Mouse (Mus musculus) lung, embryonic 15.5 days (tissue): Measurements from ENCODE around the gene Spag6l. TPM values are rescaled to one million over a fixed set of nuclear protein-coding genes. Genes with fewer than 3 reads are reported as not detected.
"Not testable (repeated sequence)": the region's sequence is repeated elsewhere in the genome, so short reads cannot be mapped to it uniquely, and the experiment has no call there.

Experiments used
- ATAC-seq: fragments of 200-750 bp; cut with Nextera tagmentation; 2 replicates; pipeline ENCODE4 v1.8.0; 2017; ENCODE audit warnings: moderate number of reproducible peaks, borderline replicate concordance; ENCODE audit not compliant: low FRiP score, low TSS enrichment; ENCODE audit errors: extremely low read depth
- H3K27ac ChIP-seq: fragments of 300-500 bp; sonication (generic); 2 replicates; pipeline ENCODE4 v1.5.1; 2015; ENCODE audit warnings: moderate library complexity, mild to moderate bottlenecking, inconsistent platforms
- H3K27me3 ChIP-seq: fragments of 300-500 bp; sonication (generic); 2 replicates; pipeline ENCODE4 v1.6.1; 2015; ENCODE audit warnings: inconsistent platforms
- H3K36me3 ChIP-seq: fragments of 300-500 bp; sonication (generic); 2 replicates; pipeline ENCODE4 v1.6.1; 2015; ENCODE audit warnings: inconsistent platforms
- H3K4me1 ChIP-seq: fragments of 300-500 bp; sonication (generic); 2 replicates; pipeline ENCODE4 v1.6.1; 2015; ENCODE audit warnings: inconsistent platforms
- H3K4me2 ChIP-seq: fragments of 300-500 bp; sonication (generic); 2 replicates; pipeline ENCODE4 v1.6.1; 2015; ENCODE audit warnings: inconsistent platforms, mild to moderate bottlenecking, moderate library complexity
- H3K4me3 ChIP-seq: fragments of 300-500 bp; sonication (generic); 2 replicates; pipeline ENCODE4 v1.5.1; 2015; ENCODE audit warnings: mild to moderate bottlenecking, inconsistent platforms
- H3K9ac ChIP-seq: fragments of 300-500 bp; sonication (generic); 2 replicates; pipeline ENCODE4 v1.6.1; 2015; ENCODE audit warnings: inconsistent platforms
- H3K9me3 ChIP-seq: fragments of 300-500 bp; sonication (generic); 2 replicates; pipeline ENCODE4 v1.6.1; 2016; ENCODE audit warnings: inconsistent platforms
- WGBS: fragments of 180-500 bp; shearing (Covaris S2); methylation state at CpG from one replicate; pipeline ENCODE4 v1.1.7; 2015; 5-methylcytosine and 5-hydroxymethylcytosine counted together
- polyA plus RNA-seq: library from polyadenylated mRNA; unstranded; fragments of >200 nt; fragmentation: Nextera tagmentation; extraction: Ambion mirVana; gene quantifications from 2 replicates; pipeline ENCODE4 v1.2.1, GENCODE M21; 2015

The Spag6l gene
- 3.6 and 4.9 TPM in 2 replicates for polyA plus RNA-seq

- Histone ChIP-seq H3K4me2 (peak within 1 kb of the TSS; percentile 68), H3K4me3 (peak within 1 kb of the TSS; percentile 33), H3K27ac (no peak within 1 kb of the TSS), H3K4me1 (no peaks in the 10 kb centered on the region), H3K36me3 (no peaks in the 10 kb centered on the region), H3K9ac (0 out of 2 replicates have a peak within 1 kb of the TSS, but pooled peaks have one; percentile 24), H3K27me3 (no peaks in the 10 kb centered on the region), H3K9me3 (no peaks in the 10 kb centered on the region)
- WGBS: 7% methylated on average over 33 of the region's 33 CpGs
- peak; percentile 55; the same call in 1 of the 2 replicates for ATAC-seq
Observed at GRCm38 (mm10) chr16:16828757-16829615, at the start of gene Spag6l. Spag6l (minus strand) TSS chr16:16829456.

GRCm38 (mm10) chr16:16879025-16879424 is 49.8 kb upstream of the Spag6l start:
- Histone ChIP-seq H3K27ac (no peak overlapping the region), H3K4me1 (no peaks in the 10 kb centered on the region), H3K36me3 (peaks cover 86% of the 10 kb centered on the region), H3K4me3 (no peak overlapping the region), H3K4me2 (no peak overlapping the region), H3K9ac (no peak overlapping the region), H3K9me3 (no peaks in the 10 kb centered on the region), H3K27me3 (no peaks in the 10 kb centered on the region)
- 86% methylated on average over 5 of the region's 5 CpGs for WGBS
- no peak for ATAC-seq

GRCm38 (mm10) chr16:16870617-16871331 is 41.5 kb upstream of the Spag6l start, which contains the start of the genes Top3b and Vpreb1:
Top3b (plus strand) TSS chr16:16870736.
Vpreb1 (minus strand) TSS chr16:16870843.
- H3K9me3 ChIP-seq: no peaks in the 10 kb centered on the region
- peaks cover 7% of the 10 kb centered on the region for H3K36me3 ChIP-seq
- H3K4me3 ChIP-seq: peak within 1 kb of the TSS; percentile 68
- H3K9ac ChIP-seq: peak within 1 kb of the TSS; percentile 90
- H3K27me3 ChIP-seq: no peaks in the 10 kb centered on the region
- peak within 1 kb of the TSS; percentile 96 for H3K27ac ChIP-seq
- WGBS: under 1% methylated on average over 48 of the region's 49 CpGs
- H3K4me1 ChIP-seq: peaks cover 16% of the 10 kb centered on the region
- peak; percentile 96 for ATAC-seq
- peak within 1 kb of the TSS; percentile 61 for H3K4me2 ChIP-seq

GRCm38 (mm10) chr16:16870241-16870616 is 41.0 kb upstream of the Spag6l start:
- ATAC-seq: no peak
- H3K9me3 ChIP-seq: no peaks in the 10 kb centered on the region
- WGBS: 35% methylated on average over 7 of the region's 7 CpGs
- H3K4me1 ChIP-seq: peaks cover 16% of the 10 kb centered on the region
- H3K27me3 ChIP-seq: no peaks in the 10 kb centered on the region
- peaks cover 4% of the 10 kb centered on the region; the same call in 1 of the 2 replicates for H3K36me3 ChIP-seq
- H3K4me3 ChIP-seq: peak overlapping the region; percentile 68
- peak overlapping the region; percentile 61 for H3K4me2 ChIP-seq
- H3K27ac ChIP-seq: peak overlapping the region; percentile 96
- peak overlapping the region; percentile 90 for H3K9ac ChIP-seq

- no peak overlapping the region for H3K4me3 ChIP-seq
- peak overlapping the region; percentile 63; the same call in 1 of the 2 replicates for H3K27ac ChIP-seq
- H3K9me3 ChIP-seq: no peaks in the 10 kb centered on the region
- WGBS: 26% methylated on average over 4 of the region's 5 CpGs
- H3K4me1 ChIP-seq: 0 out of 2 replicates have a peak, but pooled peaks cover 3% of the 10 kb centered on the region
- no peak overlapping the region for H3K9ac ChIP-seq
- H3K27me3 ChIP-seq: no peaks in the 10 kb centered on the region
- no peak for ATAC-seq
- no peaks in the 10 kb centered on the region for H3K36me3 ChIP-seq
- H3K4me2 ChIP-seq: no peak overlapping the region
Observed at GRCm38 (mm10) chr16:16865696-16866561, 36.7 kb upstream of the Spag6l start.

GRCm38 (mm10) chr16:16865217-16865616 is 36.0 kb upstream of the Spag6l start:
- Histone ChIP-seq H3K4me2 (no peak overlapping the region), H3K9me3 (no peaks in the 10 kb centered on the region), H3K27me3 (no peaks in the 10 kb centered on the region), H3K36me3 (no peaks in the 10 kb centered on the region), H3K4me1 (0 out of 2 replicates have a peak, but pooled peaks cover 2% of the 10 kb centered on the region), H3K27ac (no peak overlapping the region), H3K4me3 (no peak overlapping the region), H3K9ac (no peak overlapping the region)
- no peak for ATAC-seq

GRCm38 (mm10) chr16:16863978-16864377 is 34.7 kb upstream of the Spag6l start, which contains the start of gene Igll1:
Igll1 (minus strand) TSS chr16:16863985.
- Histone ChIP-seq H3K9me3 (no peaks in the 10 kb centered on the region), H3K4me3 (no peak within 1 kb of the TSS), H3K27ac (no peak within 1 kb of the TSS), H3K36me3 (no peaks in the 10 kb centered on the region), H3K9ac (no peak within 1 kb of the TSS), H3K27me3 (no peaks in the 10 kb centered on the region), H3K4me1 (no peaks in the 10 kb centered on the region), H3K4me2 (no peak within 1 kb of the TSS)
- WGBS: 75% methylated on average over 2 of the region's 2 CpGs
- ATAC-seq: no peak

- no peaks in the 10 kb centered on the region for H3K9me3 ChIP-seq
- no peak overlapping the region for H3K27ac ChIP-seq
- H3K4me1 ChIP-seq: no peaks in the 10 kb centered on the region
- no peak overlapping the region for H3K4me2 ChIP-seq
- no peak for ATAC-seq
- H3K36me3 ChIP-seq: no peaks in the 10 kb centered on the region
- WGBS: 64% methylated on average over 3 of the region's 3 CpGs
- no peak overlapping the region for H3K4me3 ChIP-seq
- no peaks in the 10 kb centered on the region for H3K27me3 ChIP-seq
- H3K9ac ChIP-seq: no peak overlapping the region
Observed at GRCm38 (mm10) chr16:16862288-16862687, 33.0 kb upstream of the Spag6l start.

GRCm38 (mm10) chr16:16856731-16857476 is 27.6 kb upstream of the Spag6l start:
- H3K27me3 ChIP-seq: no peaks in the 10 kb centered on the region
- ATAC-seq: no peak
- no peaks in the 10 kb centered on the region for H3K9me3 ChIP-seq
- no peak overlapping the region for H3K4me2 ChIP-seq
- 63% methylated on average over 13 of the region's 13 CpGs for WGBS
- no peaks in the 10 kb centered on the region for H3K4me1 ChIP-seq
- no peak overlapping the region for H3K9ac ChIP-seq
- H3K4me3 ChIP-seq: no peak overlapping the region
- no peak overlapping the region for H3K27ac ChIP-seq
- H3K36me3 ChIP-seq: no peaks in the 10 kb centered on the region

GRCm38 (mm10) chr16:16856054-16856453 is 26.8 kb upstream of the Spag6l start:
- not testable (repeated sequence) for H3K27ac ChIP-seq, ATAC-seq, H3K9ac ChIP-seq, H3K27me3 ChIP-seq, H3K4me2 ChIP-seq, H3K4me3 ChIP-seq, H3K36me3 ChIP-seq, H3K9me3 ChIP-seq, H3K4me1 ChIP-seq
- 76% methylated on average over 9 of the region's 9 CpGs for WGBS

GRCm38 (mm10) chr16:16855541-16855940 is 26.3 kb upstream of the Spag6l start:
- Histone ChIP-seq H3K4me2 (no peak overlapping the region), H3K4me3 (no peak overlapping the region), H3K36me3 (no peaks in the 10 kb centered on the region), H3K9ac (no peak overlapping the region), H3K9me3 (no peaks in the 10 kb centered on the region), H3K27ac (no peak overlapping the region), H3K27me3 (no peaks in the 10 kb centered on the region), H3K4me1 (no peaks in the 10 kb centered on the region)
- WGBS: 86% methylated on average over 1 of the region's 1 CpGs
- ATAC-seq: no peak
